Mouse (Mus musculus): Measurements from ENCODE around the gene Morc4. TPM values are rescaled to one million over a fixed set of nuclear protein-coding genes. Genes with fewer than 3 reads are reported as not detected.
A peak's percentile ranks its signal among the peaks of the same experiment; 100 is the strongest.

Gene Morc4
- polyA plus RNA-seq, 1 experiment: 6.5 TPM

GRCm38 (mm10) chrX:139814018-139814635 lies 57.4 kb downstream of the Morc4 start:
- TF ChIP-seq GATA1 (IDR thresholded peaks at IDR 0.05; ENCODE audit: low read length): peak; percentile 82

- TF ChIP-seq GATA1 (IDR thresholded peaks at IDR 0.05; ENCODE audit: low read length): no peak
Measured at GRCm38 (mm10) chrX:139813299-139814002, 58.0 kb downstream of the Morc4 start.

GRCm38 (mm10) chrX:139812636-139813298 lies 58.7 kb downstream of the Morc4 start:
- TF ChIP-seq GATA1 (IDR thresholded peaks at IDR 0.05; ENCODE audit: low read length): no peak

GRCm38 (mm10) chrX:139808501-139808900 lies 63.0 kb downstream of the Morc4 start:
- no peak for TF ChIP-seq GATA1 (IDR thresholded peaks at IDR 0.05; ENCODE audit: low read length)

- no peak for TF ChIP-seq GATA1 (IDR thresholded peaks at IDR 0.05; ENCODE audit: low read length)
Measured at GRCm38 (mm10) chrX:139808085-139808484, 63.4 kb downstream of the Morc4 start.

GRCm38 (mm10) chrX:139807391-139807790 lies 64.1 kb downstream of the Morc4 start:
- no peak for TF ChIP-seq GATA1 (IDR thresholded peaks at IDR 0.05; ENCODE audit: low read length)

GRCm38 (mm10) chrX:139805918-139806317 lies 65.6 kb downstream of the Morc4 start:
- TF ChIP-seq GATA1 (IDR thresholded peaks at IDR 0.05; ENCODE audit: low read length): no peak

GRCm38 (mm10) chrX:139803028-139803427 lies 68.4 kb downstream of the Morc4 start:
- TF ChIP-seq GATA1 (IDR thresholded peaks at IDR 0.05; ENCODE audit: low read length): no peak

GRCm38 (mm10) chrX:139800406-139800878 lies 71.0 kb downstream of the Morc4 start, which contains the start of gene Cldn2:
TSS of gene Cldn2 (plus strand) at chrX:139800828.
- TF ChIP-seq GATA1 (IDR thresholded peaks at IDR 0.05; ENCODE audit: low read length): no peak

GRCm38 (mm10) chrX:139799953-139800352 lies 71.5 kb downstream of the Morc4 start:
- TF ChIP-seq GATA1 (IDR thresholded peaks at IDR 0.05; ENCODE audit: low read length): no peak

GRCm38 (mm10) chrX:139797875-139798274 lies 73.6 kb downstream of the Morc4 start:
- TF ChIP-seq GATA1 (IDR thresholded peaks at IDR 0.05; ENCODE audit: low read length): no peak

- TF ChIP-seq GATA1 (IDR thresholded peaks at IDR 0.05; ENCODE audit: low read length): no peak
Measured at GRCm38 (mm10) chrX:139796037-139796436, 75.4 kb downstream of the Morc4 start.

GRCm38 (mm10) chrX:139794072-139794845 lies 77.2 kb downstream of the Morc4 start:
- no peak for TF ChIP-seq GATA1 (IDR thresholded peaks at IDR 0.05; ENCODE audit: low read length)

- no peak for TF ChIP-seq GATA1 (IDR thresholded peaks at IDR 0.05; ENCODE audit: low read length)
Measured at GRCm38 (mm10) chrX:139785764-139786163, 85.7 kb downstream of the Morc4 start.

GRCm38 (mm10) chrX:139783045-139783422 lies 88.4 kb downstream of the Morc4 start:
- no peak for TF ChIP-seq GATA1 (IDR thresholded peaks at IDR 0.05; ENCODE audit: low read length)

Measured in G1E-ER4 (cell line).